Mouse (Mus musculus): ENCODE measurements around the gene Ralgps1.
"Not testable (repeated sequence)": the region's sequence is repeated elsewhere in the genome, so short reads cannot be mapped to it uniquely, and the experiment has no call there.

Gene Ralgps1

GRCm38 (mm10) chr2:33323043-33323625 lies 48.2 kb downstream of the Ralgps1 start:
- in situ Hi-C loops (cut with MboI, MseI), result not testable (repeated sequence)

- in situ Hi-C loops (cut with MboI, MseI), result no loop called here
Measured at GRCm38 (mm10) chr2:33321641-33322040, 49.6 kb downstream of the Ralgps1 start.

GRCm38 (mm10) chr2:33321031-33321430 lies 50.3 kb downstream of the Ralgps1 start:
- in situ Hi-C loops (cut with MboI, MseI), result no loop called here

GRCm38 (mm10) chr2:33320568-33320967 lies 50.7 kb downstream of the Ralgps1 start:
- in situ Hi-C loops (cut with MboI, MseI), result no loop called here

GRCm38 (mm10) chr2:33319934-33320333 lies 51.4 kb downstream of the Ralgps1 start:
- in situ Hi-C loops (cut with MboI, MseI), result no loop called here

- in situ Hi-C loops (cut with MboI, MseI), result no loop called here
Measured at GRCm38 (mm10) chr2:33319455-33319854, 51.8 kb downstream of the Ralgps1 start.

- in situ Hi-C loops (cut with MboI, MseI), result no loop called here
Measured at GRCm38 (mm10) chr2:33318491-33318964, 52.8 kb downstream of the Ralgps1 start.

- in situ Hi-C loops (cut with MboI, MseI), result no loop called here
Measured at GRCm38 (mm10) chr2:33316516-33316915, 54.8 kb downstream of the Ralgps1 start.

GRCm38 (mm10) chr2:33316063-33316405 lies 55.3 kb downstream of the Ralgps1 start:
- in situ Hi-C loops (cut with MboI, MseI), result no loop called here

- in situ Hi-C loops (cut with MboI, MseI), result no loop called here
Measured at GRCm38 (mm10) chr2:33315233-33316062, 55.8 kb downstream of the Ralgps1 start.

GRCm38 (mm10) chr2:33309426-33309825 lies 61.9 kb downstream of the Ralgps1 start:
- in situ Hi-C loops (cut with MboI, MseI), result no loop called here

GRCm38 (mm10) chr2:33306565-33306964 lies 64.7 kb downstream of the Ralgps1 start:
- in situ Hi-C loops (cut with MboI, MseI), result no loop called here

GRCm38 (mm10) chr2:33303416-33303947 lies 67.8 kb downstream of the Ralgps1 start:
- in situ Hi-C loops (cut with MboI, MseI), result no loop called here

GRCm38 (mm10) chr2:33302828-33303227 lies 68.5 kb downstream of the Ralgps1 start:
- in situ Hi-C loops (cut with MboI, MseI), result no loop called here

- in situ Hi-C loops (cut with MboI, MseI), result no loop called here
Measured at GRCm38 (mm10) chr2:33302405-33302804, 68.9 kb downstream of the Ralgps1 start.

GRCm38 (mm10) chr2:33300371-33301046 lies 70.8 kb downstream of the Ralgps1 start:
- in situ Hi-C loops (cut with MboI, MseI), result no loop called here

GRCm38 (mm10) chr2:33298928-33299327 lies 72.4 kb downstream of the Ralgps1 start:
- in situ Hi-C loops (cut with MboI, MseI), result no loop called here

GRCm38 (mm10) chr2:33295115-33295514 lies 76.2 kb downstream of the Ralgps1 start:
- in situ Hi-C loops (cut with MboI, MseI), result no loop called here

GRCm38 (mm10) chr2:33292057-33292456 lies 79.2 kb downstream of the Ralgps1 start:
- in situ Hi-C loops (cut with MboI, MseI), result no loop called here

- in situ Hi-C loops (cut with MboI, MseI), result no loop called here
Measured at GRCm38 (mm10) chr2:33290491-33290890, 80.8 kb downstream of the Ralgps1 start.

GRCm38 (mm10) chr2:33288837-33289236 lies 82.4 kb downstream of the Ralgps1 start:
- in situ Hi-C loops (cut with MboI, MseI), result no loop called here

- in situ Hi-C loops (cut with MboI, MseI), result no loop called here
Measured at GRCm38 (mm10) chr2:33283674-33284073, 87.6 kb downstream of the Ralgps1 start.

Data from T-helper 2 cell (primary cell).